Mouse (Mus musculus) kidney, postnatal 10 days (tissue): ENCODE results near the gene Flad1.
"Not testable (repeated sequence)": the region's sequence is repeated elsewhere in the genome, so short reads cannot be mapped to it uniquely, and the experiment has no call there.

Experiments
- DNase-seq: peaks from one replicate; pipeline ENCODE4 v3.0.0; 2021; ENCODE audit warnings: mixed read lengths

Gene Flad1

GRCm38 (mm10) chr3:89411490-89412393 lies at the start of gene Flad1:
Flad1 (minus strand) TSS chr3:89411870.
- peak; percentile 97 for DNase-seq

GRCm38 (mm10) chr3:89458965-89459807 lies 47.5 kb upstream of the Flad1 start:
- peak; percentile 97 for DNase-seq

- peak; percentile 53 for DNase-seq
Measured at GRCm38 (mm10) chr3:89458372-89458964, 46.8 kb upstream of the Flad1 start.

GRCm38 (mm10) chr3:89456726-89457665 lies 45.3 kb upstream of the Flad1 start:
- DNase-seq: peak; percentile 83

- DNase-seq: no peak
Measured at GRCm38 (mm10) chr3:89455786-89456285, 44.2 kb upstream of the Flad1 start.

GRCm38 (mm10) chr3:89454401-89455177 lies 42.9 kb upstream of the Flad1 start, which contains the start of gene Pmvk:
Pmvk (plus strand) TSS chr3:89454541.
- DNase-seq: no peak

- no peak for DNase-seq
Measured at GRCm38 (mm10) chr3:89451916-89452315, 40.2 kb upstream of the Flad1 start.

- DNase-seq: peak; percentile 85
Measured at GRCm38 (mm10) chr3:89449541-89449940, 37.9 kb upstream of the Flad1 start.

GRCm38 (mm10) chr3:89448720-89449537 lies 37.3 kb upstream of the Flad1 start:
- peak; percentile 82 for DNase-seq

GRCm38 (mm10) chr3:89440691-89441090 lies 29.0 kb upstream of the Flad1 start:
- DNase-seq: no peak

GRCm38 (mm10) chr3:89437269-89437668 lies 25.6 kb upstream of the Flad1 start:
- peak; percentile 54 for DNase-seq

GRCm38 (mm10) chr3:89436176-89437113 lies 24.8 kb upstream of the Flad1 start, which contains the start of gene Pbxip1:
Pbxip1 (plus strand) TSS chr3:89436706.
- DNase-seq: peak; percentile 82

- no peak for DNase-seq
Measured at GRCm38 (mm10) chr3:89435041-89435440, 23.4 kb upstream of the Flad1 start.

GRCm38 (mm10) chr3:89434532-89434931 lies 22.9 kb upstream of the Flad1 start:
- no peak for DNase-seq

- no peak for DNase-seq
Measured at GRCm38 (mm10) chr3:89432606-89433005, 20.9 kb upstream of the Flad1 start.

- DNase-seq: peak; percentile 97
Measured at GRCm38 (mm10) chr3:89430171-89431159, 18.8 kb upstream of the Flad1 start, which contains the start of gene Pygo2. Pygo2 (plus strand) TSS chr3:89430214.

- DNase-seq: not testable (repeated sequence)
Measured at GRCm38 (mm10) chr3:89429021-89429420, 17.4 kb upstream of the Flad1 start.
